Mouse (Mus musculus) testis, adult 2 months (tissue): Measurements from ENCODE around the gene Map3k11.

Experiments used
- CTCF ChIP-seq: fragments of 200-500 bp; IDR thresholded peaks from 2 replicates; pipeline ENCODE4 v1.5.1; 2012; ENCODE audit warnings: low read depth, mild to moderate bottlenecking, inconsistent platforms, low read length, moderate library complexity; ENCODE audit not compliant: control insufficient read depth, insufficient read depth, insufficient replicate concordance
- POLR2A ChIP-seq: fragments of 200-500 bp; IDR thresholded peaks from 2 replicates; pipeline ENCODE4 v1.6.1; 2012; ENCODE audit warnings: low read depth, mild to moderate bottlenecking, inconsistent platforms, low read length, moderate library complexity; ENCODE audit not compliant: control insufficient read depth

DNA sequence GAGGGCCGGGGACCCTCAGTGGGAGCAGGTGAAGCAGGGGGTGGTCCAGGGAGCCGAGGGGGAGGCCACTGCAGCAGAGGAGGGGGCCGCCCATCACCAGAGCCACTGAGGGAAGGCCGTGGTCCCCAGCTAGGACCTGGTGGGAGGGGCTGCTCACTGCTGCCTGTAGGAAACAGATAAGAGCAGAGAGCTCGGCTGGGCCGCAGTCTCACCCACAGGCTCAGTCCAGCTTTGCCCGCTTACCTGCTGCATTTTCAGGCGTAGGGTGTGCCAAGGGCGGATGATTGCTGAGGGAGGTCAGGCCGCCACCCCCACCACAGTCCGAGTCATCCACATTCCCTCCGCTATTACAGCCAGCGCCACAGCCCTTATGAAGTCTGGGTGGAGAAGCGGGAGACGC lies 23.1 kb upstream of the Map3k11 start:
- TF ChIP-seq POLR2A (no peak), CTCF (no peak)
